Mouse (Mus musculus) forebrain, embryonic 11.5 days (tissue): ENCODE measurements around the gene Rpl35a. TPM values are rescaled to one million over a fixed set of nuclear protein-coding genes. Genes with fewer than 3 reads are reported as not detected.
A peak's percentile ranks its signal among the peaks of the same experiment; 100 is the strongest.

ENCODE experiments used
- ATAC-seq: fragments of 200-750 bp; cut with Nextera tagmentation; replicated peaks from 2 replicates; pipeline ENCODE4 v1.8.0; 2017; ENCODE audit warnings: moderate TSS enrichment; ENCODE audit not compliant: low FRiP score
- DNase-seq: peaks from one replicate; pipeline ENCODE4 v3.0.0-alpha.2; 2017; ENCODE audit warnings: low spot score
- H3K27ac ChIP-seq: fragments of 300-500 bp; sonication (generic); 2 replicates; pipeline ENCODE4 v1.5.1; 2014; ENCODE audit warnings: low read depth, low read length
- H3K27me3 ChIP-seq: fragments of 300-500 bp; sonication (generic); 2 replicates; pipeline ENCODE4 v1.6.1; 2014; ENCODE audit warnings: mild to moderate bottlenecking, low read length, mixed read lengths; ENCODE audit not compliant: control insufficient read depth, insufficient read depth
- H3K36me3 ChIP-seq: fragments of 300-500 bp; sonication (generic); 2 replicates; pipeline ENCODE4 v1.6.1; 2014; ENCODE audit warnings: mild to moderate bottlenecking, low read length, moderate library complexity, mixed read lengths; ENCODE audit not compliant: control insufficient read depth, insufficient read depth
- H3K4me1 ChIP-seq: fragments of 300-500 bp; sonication (generic); replicated peaks from 2 replicates; pipeline ENCODE4 v1.6.1; 2014; ENCODE audit warnings: low read length, mixed read lengths; ENCODE audit not compliant: control insufficient read depth, insufficient read depth
- H3K4me2 ChIP-seq: fragments of 300-500 bp; sonication (generic); 2 replicates; pipeline ENCODE4 v1.6.1; 2014; ENCODE audit warnings: low read depth, mild to moderate bottlenecking, low read length, moderate library complexity, mixed read lengths; ENCODE audit not compliant: severe bottlenecking
- H3K4me3 ChIP-seq: fragments of 300-500 bp; sonication (generic); 2 replicates; pipeline ENCODE4 v1.5.1; 2014; ENCODE audit warnings: low read depth, low read length
- H3K9ac ChIP-seq: fragments of 300-500 bp; sonication (generic); 2 replicates; pipeline ENCODE4 v1.6.1; 2014; ENCODE audit warnings: low read length
- H3K9me3 ChIP-seq: fragments of 300-500 bp; sonication (generic); 2 replicates; pipeline ENCODE4 v1.6.1; 2016; ENCODE audit warnings: low read length, mixed read lengths; ENCODE audit not compliant: control insufficient read depth
- WGBS: fragments of 180-500 bp; shearing (Covaris S2); extraction: QIAGEN DNeasy Blood & Tissue Kit; methylation state at CpG from one replicate; pipeline ENCODE4 v1.1.7; 2014; 5-methylcytosine and 5-hydroxymethylcytosine counted together
- polyA plus RNA-seq: library from polyadenylated mRNA; unstranded; fragments of >200 nt; fragmentation: Nextera tagmentation; extraction: Ambion mirVana; gene quantifications from 2 replicates; pipeline ENCODE4 v1.2.1, GENCODE M21; 2014

Gene Rpl35a
- 746 and 852 TPM in 2 replicates for polyA plus RNA-seq

DNA sequence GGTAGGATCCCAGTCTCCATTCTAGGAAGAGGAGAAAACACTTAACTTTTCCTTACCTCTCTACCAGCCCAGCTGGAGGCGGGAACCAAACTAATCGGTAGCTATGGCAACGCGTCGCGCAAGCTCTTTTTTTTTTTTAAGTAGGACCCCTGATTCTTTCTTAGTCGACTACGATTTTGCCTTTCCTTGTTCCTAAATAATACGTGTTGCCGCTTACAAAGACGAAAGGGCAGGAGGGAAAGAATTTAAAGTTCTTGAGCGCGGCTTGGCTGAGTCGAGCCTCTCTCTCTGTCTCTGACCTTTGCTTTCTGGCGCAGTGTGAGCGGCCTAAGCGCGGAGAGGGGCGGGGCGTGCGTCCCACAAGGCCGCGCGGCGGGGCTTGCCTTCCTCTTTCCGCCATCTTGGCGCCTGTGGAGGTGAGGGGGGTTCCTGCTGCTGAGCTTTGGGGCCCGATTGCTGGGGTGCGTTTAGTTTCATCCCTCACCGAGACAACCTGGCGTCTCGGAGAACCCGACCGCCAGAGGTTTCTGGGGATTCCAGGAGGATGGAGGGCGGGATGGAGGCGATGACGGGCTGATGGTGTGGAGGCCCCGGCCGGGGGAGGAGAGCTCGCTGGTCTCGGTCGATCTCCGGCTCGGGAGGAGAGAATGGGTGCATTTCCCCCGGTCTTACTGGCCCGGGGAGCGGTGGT, at the start of gene Rpl35a, which contains the start of gene Iqcg:
Gene Rpl35a (plus strand): TSS at position 359 of the 691 bp plus-strand sequence.
Gene Iqcg (minus strand): TSS at position 124 of the 691 bp plus-strand sequence.
- H3K4me1 ChIP-seq, result peaks cover 5% of the 10 kb centered on the region
- peak within 1 kb of the TSS; percentile 77 for H3K4me2 ChIP-seq
- under 1% methylated on average over 47 of the region's 47 CpGs for WGBS
- H3K27ac ChIP-seq, result peak within 1 kb of the TSS; percentile 85
- DNase-seq (peak; percentile 94), ATAC-seq (peak; percentile 92)
- peaks cover 8% of the 10 kb centered on the region; the same call in 1 of the 2 replicates for H3K36me3 ChIP-seq
- H3K27me3 ChIP-seq, result no peaks in the 10 kb centered on the region
- peak within 1 kb of the TSS; percentile 98 for H3K9ac ChIP-seq
- no peaks in the 10 kb centered on the region for H3K9me3 ChIP-seq
- H3K4me3 ChIP-seq, result peak within 1 kb of the TSS; percentile 98

DNA sequence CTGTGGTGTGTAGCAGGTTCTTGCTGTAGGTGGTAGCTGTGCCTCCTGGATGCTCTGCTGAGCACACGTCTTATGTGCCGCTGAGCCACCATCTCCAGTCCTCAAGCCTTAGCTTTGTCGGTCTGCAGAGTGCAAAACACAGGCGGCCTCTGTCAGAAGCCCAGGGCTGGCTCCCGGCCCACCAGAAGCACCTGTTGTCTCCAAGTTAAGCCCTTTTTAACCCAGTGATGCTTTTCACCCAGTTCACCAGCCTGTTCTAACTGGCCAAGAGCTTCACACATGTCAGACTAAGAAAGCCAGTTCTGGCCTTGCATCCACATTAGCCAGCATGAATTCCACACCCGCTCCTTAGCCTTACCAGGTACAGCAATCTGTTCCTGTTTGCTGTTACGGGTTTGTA, 49.4 kb upstream of the Rpl35a start:
- Histone ChIP-seq H3K27ac (no peak overlapping the region), H3K36me3 (peaks cover 3% of the 10 kb centered on the region), H3K4me1 (no peaks in the 10 kb centered on the region), H3K4me3 (no peak overlapping the region), H3K4me2 (no peak overlapping the region), H3K9ac (no peak overlapping the region), H3K27me3 (no peaks in the 10 kb centered on the region), H3K9me3 (no peaks in the 10 kb centered on the region)
- DNase-seq (no peak), ATAC-seq (no peak)
- WGBS, result 87% methylated on average over 7 of the region's 7 CpGs

DNA sequence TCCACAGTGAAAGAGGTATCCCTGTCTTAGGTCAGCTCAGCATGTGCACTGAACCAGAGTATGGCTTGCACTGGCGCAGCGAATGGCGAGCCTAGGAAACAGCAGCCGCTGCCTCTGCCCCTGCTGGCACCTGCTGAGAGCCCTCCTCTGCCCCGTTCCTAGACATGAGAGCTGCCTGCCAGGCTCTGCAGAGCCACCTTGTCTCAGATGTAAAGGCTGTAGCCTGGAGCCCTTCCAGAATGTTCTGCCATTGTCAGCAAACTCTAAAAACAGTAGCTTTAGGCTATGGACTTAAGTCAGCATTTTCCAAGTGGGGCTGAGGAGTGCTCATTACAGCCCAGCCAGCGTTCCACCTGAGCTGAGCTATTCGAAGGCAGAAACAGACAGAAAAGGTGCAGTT, 48.8 kb upstream of the Rpl35a start:
- no peak overlapping the region for H3K4me2 ChIP-seq
- no peak overlapping the region for H3K9ac ChIP-seq
- no peak overlapping the region for H3K27ac ChIP-seq
- H3K27me3 ChIP-seq, result no peaks in the 10 kb centered on the region
- 77% methylated on average over 7 of the region's 7 CpGs for WGBS
- no peak overlapping the region for H3K4me3 ChIP-seq
- H3K4me1 ChIP-seq, result no peaks in the 10 kb centered on the region
- H3K9me3 ChIP-seq, result no peaks in the 10 kb centered on the region
- H3K36me3 ChIP-seq, result peaks cover 3% of the 10 kb centered on the region; the same call in 1 of the 2 replicates
- DNase-seq, result no peak
- ATAC-seq, result no peak

GRCm38 (mm10) chr16:33010166-33010565, 46.1 kb upstream of the Rpl35a start:
- 96% methylated on average over 6 of the region's 6 CpGs for WGBS
- H3K36me3 ChIP-seq, result peaks cover 3% of the 10 kb centered on the region

DNA sequence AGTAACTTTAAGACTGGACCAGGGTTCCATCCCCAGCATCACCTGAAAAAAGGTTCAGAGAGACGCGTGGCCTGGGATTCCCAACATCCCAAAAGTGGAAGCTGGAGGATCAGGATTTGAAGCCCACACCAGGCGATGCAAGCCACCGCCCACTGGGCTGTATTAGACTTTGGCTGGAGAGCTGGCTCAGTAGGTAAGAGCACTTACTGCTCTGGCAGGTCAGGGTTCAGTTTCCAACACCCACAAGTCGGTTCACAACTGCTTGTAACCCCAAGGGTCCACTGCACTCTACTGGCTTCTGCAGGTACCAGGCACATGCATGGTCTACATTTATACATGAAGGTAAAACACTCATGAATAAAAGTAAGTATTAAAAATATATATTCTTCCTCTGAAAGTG, 42.5 kb upstream of the Rpl35a start:
- DNase-seq (no peak), ATAC-seq (no peak)
- Histone ChIP-seq H3K36me3 (no peaks in the 10 kb centered on the region; the same call in 1 of the 2 replicates), H3K27me3 (no peaks in the 10 kb centered on the region), H3K4me3 (no peak overlapping the region), H3K9ac (no peak overlapping the region), H3K4me1 (no peaks in the 10 kb centered on the region), H3K9me3 (no peaks in the 10 kb centered on the region), H3K4me2 (no peak overlapping the region), H3K27ac (no peak overlapping the region)
- WGBS, result 96% methylated on average over 5 of the region's 5 CpGs

More at GRCm38 (mm10) chr16:33010166-33010565, 46.1 kb upstream of the Rpl35a start:
- H3K27ac ChIP-seq, result no peak overlapping the region
- no peak for DNase-seq
- ATAC-seq, result no peak
- H3K9me3 ChIP-seq, result no peaks in the 10 kb centered on the region
- H3K27me3 ChIP-seq, result no peaks in the 10 kb centered on the region
- H3K9ac ChIP-seq, result no peak overlapping the region
- no peak overlapping the region for H3K4me3 ChIP-seq
- no peaks in the 10 kb centered on the region for H3K4me1 ChIP-seq
- no peak overlapping the region for H3K4me2 ChIP-seq

- DNase-seq (no peak), ATAC-seq (no peak)
- Histone ChIP-seq H3K36me3 (no peaks in the 10 kb centered on the region; the same call in 1 of the 2 replicates), H3K9me3 (no peaks in the 10 kb centered on the region), H3K4me2 (no peak overlapping the region), H3K4me1 (no peaks in the 10 kb centered on the region), H3K27me3 (no peaks in the 10 kb centered on the region), H3K9ac (no peak overlapping the region), H3K4me3 (no peak overlapping the region), H3K27ac (no peak overlapping the region)
- 93% methylated on average over 1 of the region's 1 CpGs for WGBS
Measured at GRCm38 (mm10) chr16:33014921-33015320, 41.3 kb upstream of the Rpl35a start.

DNA sequence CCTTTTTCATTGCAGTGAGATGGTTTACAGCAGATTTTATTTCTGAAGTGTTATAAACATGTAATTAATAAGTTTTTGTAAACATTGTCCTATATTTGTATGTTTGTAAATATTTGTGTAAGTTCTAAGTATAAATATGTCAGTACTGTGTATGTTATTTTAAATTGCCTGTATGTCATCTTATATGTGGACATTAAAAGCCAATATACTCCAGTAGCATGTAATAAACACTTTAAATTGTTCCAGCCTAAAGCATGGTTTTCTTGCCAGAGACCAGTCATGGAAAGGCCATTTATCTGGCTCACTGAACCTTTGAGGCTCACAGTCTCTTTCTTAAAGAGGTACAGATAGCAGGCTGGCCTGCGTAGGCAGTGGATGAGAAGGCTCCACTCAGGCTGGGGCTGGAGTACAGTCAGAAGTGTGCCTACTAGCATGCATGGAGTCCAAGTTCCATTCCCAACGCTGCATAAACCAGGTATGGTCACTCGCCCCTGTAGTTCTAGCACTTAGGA, 40.8 kb upstream of the Rpl35a start:
- WGBS, result 93% methylated on average over 3 of the region's 3 CpGs
- no peaks in the 10 kb centered on the region for H3K9me3 ChIP-seq
- H3K27ac ChIP-seq, result no peak overlapping the region
- ATAC-seq, result no peak
- H3K27me3 ChIP-seq, result no peaks in the 10 kb centered on the region
- DNase-seq, result no peak
- no peak overlapping the region for H3K4me2 ChIP-seq
- H3K4me1 ChIP-seq, result no peaks in the 10 kb centered on the region
- H3K4me3 ChIP-seq, result no peak overlapping the region
- no peaks in the 10 kb centered on the region; the same call in 1 of the 2 replicates for H3K36me3 ChIP-seq
- no peak overlapping the region for H3K9ac ChIP-seq

GRCm38 (mm10) chr16:33015986-33016385, 40.3 kb upstream of the Rpl35a start:
- Histone ChIP-seq H3K4me1 (no peaks in the 10 kb centered on the region), H3K9ac (no peak overlapping the region), H3K9me3 (no peaks in the 10 kb centered on the region), H3K27ac (no peak overlapping the region), H3K27me3 (no peaks in the 10 kb centered on the region), H3K4me2 (no peak overlapping the region), H3K4me3 (no peak overlapping the region), H3K36me3 (no peaks in the 10 kb centered on the region; the same call in 1 of the 2 replicates)
- 90% methylated on average over 2 of the region's 2 CpGs for WGBS
- no peak for DNase-seq
- no peak for ATAC-seq
